Mouse (Mus musculus) bone marrow macrophage, adult 2 months (primary cell): ENCODE data around the gene Gpr62. TPM values are rescaled to one million over a fixed set of nuclear protein-coding genes. Genes with fewer than 3 reads are reported as not detected.

Experiments used
- H3K27ac ChIP-seq: 2 replicates; pipeline ENCODE4 v1.5.1; 2012; ENCODE audit warnings: low read depth, low read length; ENCODE audit not compliant: insufficient read depth
- H3K4me1 ChIP-seq: 2 replicates; pipeline ENCODE4 v1.6.1; 2012; ENCODE audit warnings: low read length; ENCODE audit not compliant: control insufficient read depth, insufficient read depth
- H3K4me3 ChIP-seq: 2 replicates; pipeline ENCODE4 v1.5.1; 2012; ENCODE audit warnings: mild to moderate bottlenecking, low read length, moderate library complexity; ENCODE audit not compliant: insufficient read depth
- CTCF ChIP-seq: IDR thresholded peaks from 2 replicates; pipeline ENCODE4 v1.5.1; 2012; ENCODE audit warnings: low read depth, mild to moderate bottlenecking, low read length, moderate library complexity
- POLR2A ChIP-seq: IDR thresholded peaks from 2 replicates; pipeline ENCODE4 v1.6.1; 2012; ENCODE audit warnings: mild to moderate bottlenecking, low read depth, low read length, borderline replicate concordance
- polyA plus RNA-seq: library from polyadenylated mRNA; stranded (reverse); fragments of >200 nt; gene quantifications from 2 replicates; pipeline ENCODE4 v1.2.4, GENCODE M21; 2012; ENCODE audit not compliant: missing spikeins, insufficient read depth, insufficient read length

The Gpr62 gene
- polyA plus RNA-seq, 1 experiment: not detected

- H3K4me3 ChIP-seq: peak within 1 kb of the TSS; percentile 71
- H3K27ac ChIP-seq: peak within 1 kb of the TSS; percentile 75
- TF ChIP-seq POLR2A (no peak), CTCF (no peak)
- H3K4me1 ChIP-seq: peaks cover 8% of the 10 kb centered on the region
Observed at GRCm38 (mm10) chr9:106475663-106476001, 9.9 kb upstream of the Gpr62 start, which contains the start of gene Rrp9. Rrp9 (plus strand) TSS chr9:106475963.

GRCm38 (mm10) chr9:106475046-106475445 is 9.3 kb upstream of the Gpr62 start:
- H3K4me3 ChIP-seq: peak overlapping the region; percentile 71

GRCm38 (mm10) chr9:106474456-106474855 is 8.7 kb upstream of the Gpr62 start:
- Histone ChIP-seq H3K4me1 (peaks cover 14% of the 10 kb centered on the region), H3K4me3 (no peak overlapping the region)
- TF ChIP-seq CTCF: peak; percentile 37; the same call in 1 of the 2 replicates
- TF ChIP-seq POLR2A: no peak

More at GRCm38 (mm10) chr9:106475046-106475445, 9.3 kb upstream of the Gpr62 start:
- peaks cover 8% of the 10 kb centered on the region for H3K4me1 ChIP-seq
- no peak overlapping the region for H3K27ac ChIP-seq
- TF ChIP-seq POLR2A (no peak), CTCF (no peak)

GRCm38 (mm10) chr9:106473753-106474105 is 8.0 kb upstream of the Gpr62 start:
- Histone ChIP-seq H3K4me1 (peaks cover 15% of the 10 kb centered on the region), H3K4me3 (no peak overlapping the region), H3K27ac (no peak overlapping the region)
- no peak for TF ChIP-seq POLR2A
- no peak for TF ChIP-seq CTCF

More at GRCm38 (mm10) chr9:106474456-106474855, 8.7 kb upstream of the Gpr62 start:
- no peak overlapping the region for H3K27ac ChIP-seq

- Histone ChIP-seq H3K4me3 (no peak overlapping the region), H3K4me1 (peaks cover 14% of the 10 kb centered on the region), H3K27ac (no peak overlapping the region)
- TF ChIP-seq POLR2A: no peak
- TF ChIP-seq CTCF: no peak
Observed at GRCm38 (mm10) chr9:106473081-106473752, 7.5 kb upstream of the Gpr62 start.

- no peak overlapping the region for H3K27ac ChIP-seq
- TF ChIP-seq POLR2A: no peak
- no peak for TF ChIP-seq CTCF
- no peak overlapping the region for H3K4me3 ChIP-seq
- H3K4me1 ChIP-seq: peaks cover 13% of the 10 kb centered on the region
Observed at GRCm38 (mm10) chr9:106472321-106472720, 6.6 kb upstream of the Gpr62 start.

GRCm38 (mm10) chr9:106471892-106472291 is 6.2 kb upstream of the Gpr62 start:
- H3K4me1 ChIP-seq: peaks cover 13% of the 10 kb centered on the region
- TF ChIP-seq CTCF (no peak), POLR2A (no peak)
- H3K4me3 ChIP-seq: no peak overlapping the region
- H3K27ac ChIP-seq: no peak overlapping the region

- Histone ChIP-seq H3K4me1 (peaks cover 13% of the 10 kb centered on the region), H3K4me3 (no peak overlapping the region), H3K27ac (no peak overlapping the region)
- TF ChIP-seq CTCF (no peak), POLR2A (no peak)
Observed at GRCm38 (mm10) chr9:106470991-106471750, 5.4 kb upstream of the Gpr62 start.

GRCm38 (mm10) chr9:106469776-106470175 is 4.0 kb upstream of the Gpr62 start:
- peaks cover 9% of the 10 kb centered on the region for H3K4me1 ChIP-seq
- H3K27ac ChIP-seq: no peak overlapping the region
- TF ChIP-seq CTCF: no peak
- TF ChIP-seq POLR2A: no peak
- H3K4me3 ChIP-seq: no peak overlapping the region

GRCm38 (mm10) chr9:106469317-106469716 is 3.6 kb upstream of the Gpr62 start:
- TF ChIP-seq POLR2A (no peak), CTCF (no peak)
- H3K4me3 ChIP-seq: no peak overlapping the region
- no peak overlapping the region for H3K27ac ChIP-seq
- peaks cover 8% of the 10 kb centered on the region for H3K4me1 ChIP-seq

- no peak overlapping the region for H3K27ac ChIP-seq
- peaks cover 8% of the 10 kb centered on the region for H3K4me1 ChIP-seq
- TF ChIP-seq POLR2A: no peak
- no peak for TF ChIP-seq CTCF
- no peak overlapping the region for H3K4me3 ChIP-seq
Observed at GRCm38 (mm10) chr9:106467746-106468145, 2.0 kb upstream of the Gpr62 start.
